Mouse (Mus musculus) thymus, adult 2 months (tissue): Measurements from ENCODE around the gene Atpif1. TPM values are rescaled to one million over a fixed set of nuclear protein-coding genes. Genes with fewer than 3 reads are reported as not detected.
"Not testable (repeated sequence)": the region's sequence is repeated elsewhere in the genome, so short reads cannot be mapped to it uniquely, and the experiment has no call there.

Experiments
- DNase-seq: peaks from one replicate; pipeline ENCODE4 v3.0.0; 2021
- H3K27ac ChIP-seq: fragments of 200-500 bp; 2 replicates; pipeline ENCODE4 v1.5.1; 2012; ENCODE audit warnings: low read length, control low read depth; ENCODE audit not compliant: control insufficient read depth, insufficient read depth
- H3K27me3 ChIP-seq: fragments of 200-500 bp; 2 replicates; pipeline ENCODE4 v1.6.1; 2012; ENCODE audit warnings: mild to moderate bottlenecking, low read length, moderate library complexity, mixed read lengths; ENCODE audit not compliant: control insufficient read depth, insufficient read depth
- H3K36me3 ChIP-seq: fragments of 200-500 bp; 2 replicates; pipeline ENCODE4 v1.6.1; 2012; ENCODE audit warnings: mild to moderate bottlenecking, low read length, moderate library complexity; ENCODE audit not compliant: control insufficient read depth, insufficient read depth
- H3K4me1 ChIP-seq: fragments of 200-500 bp; replicated peaks from 2 replicates; pipeline ENCODE4 v1.6.1; 2012; ENCODE audit warnings: low read length; ENCODE audit not compliant: control insufficient read depth, insufficient read depth
- H3K4me3 ChIP-seq: fragments of 200-500 bp; 2 replicates; pipeline ENCODE4 v1.5.1; 2012; ENCODE audit warnings: mild to moderate bottlenecking, low read length, control low read depth, moderate library complexity; ENCODE audit not compliant: control insufficient read depth, insufficient read depth
- CTCF ChIP-seq: fragments of 200-500 bp; IDR thresholded peaks from 2 replicates; pipeline ENCODE4 v1.5.1; 2012; ENCODE audit warnings: mild to moderate bottlenecking, control low read depth, low read length, moderate library complexity, borderline replicate concordance; ENCODE audit not compliant: control insufficient read depth, poor library complexity, insufficient read depth; ENCODE audit errors: extremely low read depth
- POLR2A ChIP-seq: fragments of 200-500 bp; IDR thresholded peaks from 2 replicates; pipeline ENCODE4 v1.6.1; 2012; ENCODE audit warnings: mild to moderate bottlenecking, low read length, control low read depth, moderate library complexity; ENCODE audit not compliant: control insufficient read depth, poor library complexity, insufficient read depth; ENCODE audit errors: extremely low read depth
- WGBS: fragments of 180-500 bp; shearing (Covaris S2); methylation state at CpG from one replicate; pipeline ENCODE4 v1.1.7; 2018; 5-methylcytosine and 5-hydroxymethylcytosine counted together
- polyA plus RNA-seq: library from polyadenylated mRNA; depleted of rRNA; stranded (reverse); fragments of >200 nt; gene quantifications from 2 replicates; pipeline ENCODE4 v1.2.3, GENCODE M21; 2012

Atpif1 gene
- polyA plus RNA-seq, 1 experiment = 109 TPM

GRCm38 (mm10) chr4:132565089-132565747 lies 31.8 kb upstream of the Atpif1 start:
- Histone ChIP-seq H3K27ac (no peak overlapping the region), H3K36me3 (no peaks in the 10 kb centered on the region), H3K4me3 (no peak overlapping the region), H3K4me1 (no peaks in the 10 kb centered on the region), H3K27me3 (no peaks in the 10 kb centered on the region)
- no peak for DNase-seq
- TF ChIP-seq POLR2A = no peak
- no peak for TF ChIP-seq CTCF
- 85% methylated on average over 12 of the region's 12 CpGs for WGBS

GRCm38 (mm10) chr4:132563965-132564364 lies 30.5 kb upstream of the Atpif1 start, which contains the start of gene Ptafr:
Gene Ptafr, plus strand, starts transcription at chr4:132564067.
- H3K27me3 ChIP-seq = no peaks in the 10 kb centered on the region
- no peak for TF ChIP-seq POLR2A
- no peak for TF ChIP-seq CTCF
- WGBS = 11% methylated on average over 4 of the region's 4 CpGs
- H3K36me3 ChIP-seq = no peaks in the 10 kb centered on the region
- no peak within 1 kb of the TSS for H3K4me3 ChIP-seq
- DNase-seq = peak; percentile 6
- no peak within 1 kb of the TSS for H3K27ac ChIP-seq
- no peaks in the 10 kb centered on the region for H3K4me1 ChIP-seq

GRCm38 (mm10) chr4:132563261-132563660 lies 29.8 kb upstream of the Atpif1 start:
- Histone ChIP-seq H3K4me3 (no peak overlapping the region), H3K27ac (no peak overlapping the region)

GRCm38 (mm10) chr4:132555550-132555949 lies 22.1 kb upstream of the Atpif1 start:
- H3K4me3 ChIP-seq, H3K27ac ChIP-seq, H3K4me1 ChIP-seq, H3K27me3 ChIP-seq, DNase-seq: not testable (repeated sequence)
- WGBS = 77% methylated on average over 7 of the region's 7 CpGs
- peaks cover 32% of the 10 kb centered on the region for H3K36me3 ChIP-seq

More at GRCm38 (mm10) chr4:132563261-132563660, 29.8 kb upstream of the Atpif1 start:
- Histone ChIP-seq H3K36me3 (no peaks in the 10 kb centered on the region), H3K27me3 (no peaks in the 10 kb centered on the region), H3K4me1 (no peaks in the 10 kb centered on the region)
- TF ChIP-seq CTCF (no peak), POLR2A (no peak)
- DNase-seq = no peak
- 43% methylated on average over 3 of the region's 3 CpGs for WGBS

GRCm38 (mm10) chr4:132554653-132555052 lies 21.2 kb upstream of the Atpif1 start:
- no peaks in the 10 kb centered on the region for H3K27me3 ChIP-seq
- DNase-seq = no peak
- TF ChIP-seq CTCF (no peak), POLR2A (no peak)
- no peak overlapping the region for H3K27ac ChIP-seq
- no peak overlapping the region for H3K4me3 ChIP-seq
- H3K36me3 ChIP-seq = peaks cover 40% of the 10 kb centered on the region
- H3K4me1 ChIP-seq = no peaks in the 10 kb centered on the region
- WGBS = 68% methylated on average over 8 of the region's 8 CpGs

- Histone ChIP-seq H3K36me3 (peaks cover 44% of the 10 kb centered on the region), H3K27me3 (no peaks in the 10 kb centered on the region), H3K4me3 (no peak overlapping the region), H3K27ac (no peak overlapping the region), H3K4me1 (no peaks in the 10 kb centered on the region)
- 93% methylated on average over 5 of the region's 5 CpGs for WGBS
- no peak for DNase-seq
- no peak for TF ChIP-seq POLR2A
- no peak for TF ChIP-seq CTCF
These were observed 20.8 kb upstream of the Atpif1 start for GRCm38 (mm10) chr4:132554221-132554620.

- TF ChIP-seq POLR2A (no peak), CTCF (no peak)
- no peak overlapping the region for H3K4me3 ChIP-seq
- no peaks in the 10 kb centered on the region for H3K4me1 ChIP-seq
- 40% methylated on average over 8 of the region's 8 CpGs for WGBS
- H3K36me3 ChIP-seq = peaks cover 84% of the 10 kb centered on the region
- DNase-seq = peak; percentile 64
- H3K27me3 ChIP-seq = no peaks in the 10 kb centered on the region
- no peak overlapping the region for H3K27ac ChIP-seq
These were observed 12.4 kb upstream of the Atpif1 start for GRCm38 (mm10) chr4:132545851-132546250.
